Mouse (Mus musculus): ENCODE results near the gene Smim17. TPM values are rescaled to one million over a fixed set of nuclear protein-coding genes. Genes with fewer than 3 reads are reported as not detected.
"Not testable (repeated sequence)": the region's sequence is repeated elsewhere in the genome, so short reads cannot be mapped to it uniquely, and the experiment has no call there.

The Smim17 gene
- polyA plus RNA-seq, 1 experiment from 2014 or later = not detected

DNA sequence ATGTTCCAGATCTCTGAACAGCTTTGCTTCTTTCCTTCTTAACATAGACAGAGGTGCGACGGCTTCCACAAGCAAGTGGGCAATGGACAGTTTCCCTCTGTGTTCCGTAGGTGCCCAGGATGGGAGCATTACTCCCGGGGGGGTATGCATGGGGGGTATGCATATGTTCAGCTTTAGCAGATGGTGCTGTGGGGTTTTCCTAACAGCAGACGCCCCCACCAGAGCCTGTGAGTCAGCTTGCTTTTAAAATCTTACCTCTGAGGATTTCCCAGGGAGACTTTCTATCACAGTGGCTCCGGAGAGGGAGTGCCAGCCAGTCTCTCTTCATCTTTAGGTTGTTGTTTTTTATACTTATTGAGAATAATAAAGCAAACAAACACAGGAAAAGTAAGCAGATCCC, 21.4 kb downstream of the Smim17 start:
- Histone ChIP-seq H3K36me3 (no peaks in the 10 kb centered on the region), H3K4me1 (replicated peaks) (no peaks in the 10 kb centered on the region), H3K4me2 (no peak overlapping the region), H3K9ac (no peak overlapping the region), H3K27me3 (0 out of 2 replicates have a peak, but pooled peaks cover 3% of the 10 kb centered on the region), H3K27ac (no peak overlapping the region), H3K9me3 (replicated peaks) (no peaks in the 10 kb centered on the region), H3K4me3 (no peak overlapping the region)
- ATAC-seq (replicated peaks; ENCODE audit: insufficient number of reproducible peaks, insufficient read depth, low FRiP score, low read depth) = no peak
- 76% methylated on average over 6 of the region's 6 CpGs for WGBS

DNA sequence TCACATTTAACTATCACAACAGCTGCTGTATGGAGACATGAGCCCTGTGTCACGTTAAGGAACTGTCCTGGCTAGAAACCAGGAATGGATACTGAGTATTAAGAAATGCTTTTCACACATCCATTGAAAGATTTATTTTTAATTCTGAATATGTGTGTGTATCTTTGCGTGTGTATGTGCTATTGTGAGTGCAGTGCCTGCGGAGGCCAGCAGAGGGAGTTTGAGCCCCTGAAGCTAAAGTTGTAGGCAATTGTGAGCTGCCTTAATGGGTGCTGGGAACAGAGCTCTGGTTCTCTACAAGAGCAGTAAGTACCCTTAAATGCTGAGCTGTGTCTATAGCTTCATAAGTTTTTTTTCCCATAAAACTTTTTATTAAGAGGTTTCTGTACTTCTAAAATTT, 30.9 kb downstream of the Smim17 start:
- no peak overlapping the region for H3K9ac ChIP-seq
- H3K36me3 ChIP-seq = no peaks in the 10 kb centered on the region
- H3K27ac ChIP-seq = no peak overlapping the region
- 0 out of 2 replicates have a peak, but pooled peaks cover 6% of the 10 kb centered on the region for H3K9me3 ChIP-seq (replicated peaks)
- no peak overlapping the region for H3K4me2 ChIP-seq
- H3K4me1 ChIP-seq (replicated peaks) = no peaks in the 10 kb centered on the region
- H3K27me3 ChIP-seq = no peaks in the 10 kb centered on the region
- H3K4me3 ChIP-seq = no peak overlapping the region
- ATAC-seq (replicated peaks; ENCODE audit: insufficient number of reproducible peaks, insufficient read depth, low FRiP score, low read depth) = no peak
- WGBS = 84% methylated on average over 3 of the region's 3 CpGs

DNA sequence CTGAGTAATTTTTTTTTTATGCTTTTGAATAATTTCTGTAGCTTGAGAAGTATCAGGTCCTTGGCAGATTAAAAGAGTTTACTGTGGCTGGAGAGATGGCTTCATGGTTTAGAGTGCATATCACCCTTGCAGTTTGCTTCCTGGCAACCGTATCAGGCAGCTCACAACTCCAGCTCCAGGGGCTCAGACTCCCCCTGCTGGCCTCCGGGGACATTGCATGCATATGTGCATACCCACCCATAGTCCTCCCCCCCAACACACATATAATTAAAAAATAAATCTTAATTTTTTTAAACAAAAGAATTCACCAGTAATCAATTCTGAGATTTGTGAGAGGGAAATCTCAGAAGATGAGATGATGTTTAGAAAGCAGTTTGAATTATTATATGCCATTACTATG, 31.8 kb downstream of the Smim17 start:
- Histone ChIP-seq H3K9ac (no peak overlapping the region), H3K36me3 (no peaks in the 10 kb centered on the region), H3K27me3 (no peaks in the 10 kb centered on the region), H3K4me2 (no peak overlapping the region), H3K27ac (no peak overlapping the region), H3K4me1 (replicated peaks) (no peaks in the 10 kb centered on the region), H3K4me3 (no peak overlapping the region), H3K9me3 (replicated peaks) (0 out of 2 replicates have a peak, but pooled peaks cover 6% of the 10 kb centered on the region)
- ATAC-seq (replicated peaks; ENCODE audit: insufficient number of reproducible peaks, insufficient read depth, low FRiP score, low read depth) = no peak
- 19% methylated on average over 2 of the region's 2 CpGs for WGBS

DNA sequence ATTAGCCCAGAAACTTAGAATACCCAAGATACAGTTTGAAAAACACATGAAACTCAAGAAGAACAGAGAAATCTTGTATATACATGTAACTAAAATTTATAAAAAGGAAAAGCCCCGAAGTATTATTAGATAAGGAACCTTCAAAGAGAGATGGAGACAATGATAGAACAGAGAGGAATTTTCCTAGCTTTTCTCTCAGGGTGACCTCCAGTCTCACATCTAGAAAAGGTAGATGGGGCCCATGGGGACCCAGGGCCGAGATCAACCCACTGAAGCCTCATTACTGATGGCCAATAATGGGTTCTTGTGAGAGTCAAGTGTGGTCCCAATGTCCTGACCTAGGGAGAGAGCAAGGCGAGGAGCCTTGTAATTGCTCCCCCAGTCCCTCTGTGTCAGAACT, 39.9 kb downstream of the Smim17 start, which contains the start of gene Olfr1344:
Gene Olfr1344, plus strand, starts transcription at position 301 of the 400 bp plus-strand sequence.
- 57% methylated on average over 3 of the region's 3 CpGs for WGBS
- Histone ChIP-seq H3K27ac (no peak within 1 kb of the TSS), H3K36me3 (no peaks in the 10 kb centered on the region), H3K9ac (no peak within 1 kb of the TSS), H3K4me2 (no peak within 1 kb of the TSS), H3K4me1 (replicated peaks) (no peaks in the 10 kb centered on the region), H3K27me3 (no peaks in the 10 kb centered on the region), H3K4me3 (no peak within 1 kb of the TSS), H3K9me3 (replicated peaks) (no peaks in the 10 kb centered on the region)
- no peak for ATAC-seq (replicated peaks; ENCODE audit: insufficient number of reproducible peaks, insufficient read depth, low FRiP score, low read depth)

DNA sequence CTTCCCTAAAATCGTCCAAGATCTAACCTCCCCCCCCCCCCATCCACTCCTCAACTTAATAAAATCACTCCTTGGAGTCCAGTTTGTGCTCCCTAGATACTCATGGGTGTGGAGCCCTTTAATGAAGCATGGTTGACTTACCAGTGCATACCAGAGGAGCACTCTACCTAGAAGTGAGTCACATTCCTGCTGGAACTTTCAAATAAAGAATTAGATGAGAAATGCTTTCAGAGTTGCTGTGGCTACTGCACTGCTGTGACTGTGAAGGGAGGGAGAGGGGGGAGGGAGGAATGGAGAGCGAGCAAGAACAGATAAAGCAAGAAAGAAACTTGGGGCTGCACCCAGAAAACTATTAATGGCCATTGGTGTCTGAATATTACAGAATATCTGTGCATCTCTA, 42.7 kb downstream of the Smim17 start:
- Histone ChIP-seq H3K36me3 (no peaks in the 10 kb centered on the region), H3K4me3 (no peak overlapping the region), H3K9ac (no peak overlapping the region), H3K4me2 (no peak overlapping the region), H3K9me3 (replicated peaks) (no peaks in the 10 kb centered on the region), H3K27me3 (no peaks in the 10 kb centered on the region), H3K4me1 (replicated peaks) (no peaks in the 10 kb centered on the region), H3K27ac (no peak overlapping the region)
- ATAC-seq (replicated peaks; ENCODE audit: insufficient number of reproducible peaks, insufficient read depth, low FRiP score, low read depth) = no peak
- 61% methylated on average over 2 of the region's 2 CpGs for WGBS

DNA sequence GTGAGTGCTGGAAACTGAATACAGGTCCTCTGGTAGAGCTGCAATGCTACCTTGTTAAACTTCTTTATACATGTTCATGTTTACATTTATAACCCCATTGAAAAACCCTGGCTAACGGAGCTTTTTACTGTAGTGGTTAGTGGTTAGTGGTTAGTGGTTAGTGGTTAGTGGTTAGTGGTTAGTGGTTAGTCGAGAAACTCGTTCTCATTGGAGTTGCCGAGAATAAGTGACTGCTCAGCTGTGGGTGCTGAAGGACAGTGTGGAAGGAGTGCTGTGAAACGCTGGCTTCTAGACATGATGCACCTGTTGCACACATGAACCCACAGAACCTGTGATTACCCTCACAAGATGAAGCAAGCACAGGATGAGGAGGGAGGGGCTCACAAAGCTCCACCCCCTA, 49.3 kb downstream of the Smim17 start:
- no peak for ATAC-seq (replicated peaks; ENCODE audit: insufficient number of reproducible peaks, insufficient read depth, low FRiP score, low read depth)

DNA sequence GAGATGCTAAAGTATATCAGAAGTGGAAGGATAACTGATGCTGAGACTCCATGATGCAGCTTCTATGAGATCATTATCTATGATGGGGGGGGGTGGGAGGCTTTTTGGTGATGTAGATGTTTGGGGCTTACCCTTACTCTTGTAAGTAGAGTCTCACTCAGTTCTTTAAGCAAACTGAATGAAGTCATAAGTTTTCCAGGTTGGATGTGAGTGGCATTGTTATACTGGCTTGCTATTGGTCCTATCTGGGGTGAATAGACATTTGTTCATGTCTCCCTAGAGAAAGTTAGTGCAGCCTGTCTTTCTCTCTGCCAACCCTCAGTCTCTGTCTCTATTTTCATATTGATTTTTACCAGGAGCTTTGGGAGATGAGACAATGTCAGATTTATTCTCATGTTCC, 57.4 kb downstream of the Smim17 start, which contains the start of gene Olfr1336:
Gene Olfr1336, plus strand, starts transcription at position 301 of the 400 bp plus-strand sequence.
- Histone ChIP-seq H3K9ac (no peak within 1 kb of the TSS), H3K4me3 (no peak within 1 kb of the TSS), H3K36me3 (no peaks in the 10 kb centered on the region), H3K27me3 (no peaks in the 10 kb centered on the region), H3K4me1 (replicated peaks) (no peaks in the 10 kb centered on the region), H3K4me2 (no peak within 1 kb of the TSS), H3K27ac (no peak within 1 kb of the TSS), H3K9me3 (replicated peaks) (no peaks in the 10 kb centered on the region)
- no peak for ATAC-seq (replicated peaks; ENCODE audit: insufficient number of reproducible peaks, insufficient read depth, low FRiP score, low read depth)

More for the DNA sequence above, 49.3 kb downstream of the Smim17 start:
- Histone ChIP-seq H3K9me3 (replicated peaks) (no peaks in the 10 kb centered on the region), H3K4me2 (no peak overlapping the region), H3K27me3 (no peaks in the 10 kb centered on the region), H3K9ac (no peak overlapping the region), H3K36me3 (no peaks in the 10 kb centered on the region), H3K4me3 (no peak overlapping the region), H3K27ac (no peak overlapping the region), H3K4me1 (replicated peaks) (no peaks in the 10 kb centered on the region)
- 70% methylated on average over 5 of the region's 5 CpGs for WGBS

DNA sequence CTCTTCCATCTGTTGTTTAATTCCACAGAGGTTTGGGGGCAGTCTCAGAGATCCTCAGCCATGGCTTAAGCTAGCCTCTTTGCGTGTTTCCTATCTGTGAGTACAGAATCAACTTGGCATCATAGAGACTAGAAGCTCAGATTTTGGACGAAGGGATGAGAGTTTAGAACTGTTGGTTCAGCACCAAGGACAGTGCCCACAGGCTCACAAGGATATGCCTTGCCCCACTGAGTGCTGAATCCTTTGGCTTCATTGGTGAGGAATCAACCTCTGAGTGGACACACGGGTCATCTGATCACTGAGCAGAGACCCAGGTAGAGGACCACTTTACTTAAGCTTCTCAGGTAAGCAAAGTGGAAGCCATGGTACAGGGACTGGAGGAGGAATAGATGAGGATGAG, 57.9 kb downstream of the Smim17 start:
- H3K4me3 ChIP-seq = no peak overlapping the region
- H3K9me3 ChIP-seq (replicated peaks) = no peaks in the 10 kb centered on the region
- no peaks in the 10 kb centered on the region for H3K36me3 ChIP-seq
- ATAC-seq (replicated peaks; ENCODE audit: insufficient number of reproducible peaks, insufficient read depth, low FRiP score, low read depth) = no peak
- H3K4me2 ChIP-seq = no peak overlapping the region
- no peak overlapping the region for H3K9ac ChIP-seq
- no peak overlapping the region for H3K27ac ChIP-seq
- H3K4me1 ChIP-seq (replicated peaks) = no peaks in the 10 kb centered on the region
- 40% methylated on average over 3 of the region's 3 CpGs for WGBS
- H3K27me3 ChIP-seq = no peaks in the 10 kb centered on the region

DNA sequence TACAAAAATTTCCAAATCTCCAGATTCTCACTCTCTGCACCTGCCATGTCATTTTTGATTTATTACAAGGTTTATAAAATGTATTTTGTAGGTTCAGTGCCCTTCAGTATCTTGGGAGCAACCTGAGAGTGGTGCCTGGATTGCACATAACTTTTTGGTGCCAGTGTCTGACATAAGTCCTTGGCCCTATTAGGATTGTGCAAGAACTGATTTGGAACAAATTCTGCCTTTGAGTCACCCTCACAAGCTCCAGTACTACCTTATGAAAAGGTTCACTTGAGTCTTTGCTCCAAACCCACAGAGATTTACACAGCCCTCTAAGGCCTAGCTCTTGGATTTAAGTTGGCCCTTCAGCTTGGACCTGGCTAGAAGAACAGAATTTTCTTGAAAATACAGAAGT, 68.4 kb downstream of the Smim17 start, which contains the start of gene Olfr1346:
Gene Olfr1346, plus strand, starts transcription at position 151 of the 400 bp plus-strand sequence.
- H3K4me2 ChIP-seq = no peak within 1 kb of the TSS
- no peaks in the 10 kb centered on the region for H3K4me1 ChIP-seq (replicated peaks)
- H3K27me3 ChIP-seq = no peaks in the 10 kb centered on the region
- no peak within 1 kb of the TSS for H3K4me3 ChIP-seq
- ATAC-seq (replicated peaks; ENCODE audit: insufficient number of reproducible peaks, insufficient read depth, low FRiP score, low read depth) = no peak
- H3K9me3 ChIP-seq (replicated peaks) = no peaks in the 10 kb centered on the region
- no peaks in the 10 kb centered on the region for H3K36me3 ChIP-seq
- H3K27ac ChIP-seq = no peak within 1 kb of the TSS
- no peak within 1 kb of the TSS for H3K9ac ChIP-seq

DNA sequence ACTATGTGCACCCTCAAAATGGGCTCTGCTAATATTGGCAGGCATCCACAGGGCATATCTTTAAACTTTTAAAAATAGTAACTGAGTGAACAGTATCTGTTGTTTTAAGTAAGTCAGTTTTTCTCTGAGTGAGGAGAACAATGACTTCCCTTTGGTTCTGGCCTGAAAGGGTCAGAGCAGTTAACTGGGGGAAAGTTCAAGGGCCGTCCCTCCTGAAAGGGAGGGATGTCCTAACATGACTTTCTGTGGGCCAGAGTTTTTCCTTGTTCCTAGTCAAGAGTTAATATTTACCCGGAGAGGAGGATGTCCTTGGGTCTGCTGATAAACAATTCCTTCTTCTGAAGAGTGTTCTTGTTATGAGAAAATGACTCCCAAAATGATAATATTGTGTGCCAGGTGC, 79.1 kb downstream of the Smim17 start:
- not testable (repeated sequence) for H3K27me3 ChIP-seq; H3K9me3 ChIP-seq (replicated peaks); H3K27ac ChIP-seq; H3K4me1 ChIP-seq (replicated peaks); H3K9ac ChIP-seq; H3K4me3 ChIP-seq; H3K36me3 ChIP-seq; H3K4me2 ChIP-seq; ATAC-seq (replicated peaks; ENCODE audit: insufficient number of reproducible peaks, insufficient read depth, low FRiP score, low read depth)
- 59% methylated on average over 2 of the region's 2 CpGs for WGBS

Measured in heart, embryonic 15.5 days (tissue).